Mouse (Mus musculus): ENCODE data around the gene Gpr162. TPM values are rescaled to one million over a fixed set of nuclear protein-coding genes. Genes with fewer than 3 reads are reported as not detected.

Gene Gpr162
- polyA plus RNA-seq, 1 experiment from 2014 or later: 1.2 TPM

GRCm38 (mm10) chr6:124866560-124866959 is 2.8 kb upstream of the Gpr162 start:
- ATAC-seq (ENCODE audit: insufficient read depth, low FRiP score, low read depth): no peak
- Histone ChIP-seq H3K27ac (no peak overlapping the region), H3K36me3 (no peaks in the 10 kb centered on the region), H3K4me2 (no peak overlapping the region), H3K4me1 (peaks cover 15% of the 10 kb centered on the region), H3K4me3 (replicated peaks) (no peak overlapping the region), H3K9me3 (no peaks in the 10 kb centered on the region), H3K27me3 (replicated peaks) (peaks cover 8% of the 10 kb centered on the region; the same call in 1 of the 2 replicates), H3K9ac (no peak overlapping the region)
- WGBS: 69% methylated on average over 6 of the region's 7 CpGs

GRCm38 (mm10) chr6:124865766-124866362 is 2.1 kb upstream of the Gpr162 start:
- Histone ChIP-seq H3K9ac (no peak overlapping the region), H3K4me2 (no peak overlapping the region), H3K4me3 (replicated peaks) (no peak overlapping the region), H3K27ac (no peak overlapping the region), H3K4me1 (peaks cover 15% of the 10 kb centered on the region), H3K9me3 (no peaks in the 10 kb centered on the region), H3K36me3 (no peaks in the 10 kb centered on the region), H3K27me3 (replicated peaks) (peaks cover 8% of the 10 kb centered on the region; the same call in 1 of the 2 replicates)
- ATAC-seq (ENCODE audit: insufficient read depth, low FRiP score, low read depth): no peak
- 47% methylated on average over 18 of the region's 18 CpGs for WGBS

DNA sequence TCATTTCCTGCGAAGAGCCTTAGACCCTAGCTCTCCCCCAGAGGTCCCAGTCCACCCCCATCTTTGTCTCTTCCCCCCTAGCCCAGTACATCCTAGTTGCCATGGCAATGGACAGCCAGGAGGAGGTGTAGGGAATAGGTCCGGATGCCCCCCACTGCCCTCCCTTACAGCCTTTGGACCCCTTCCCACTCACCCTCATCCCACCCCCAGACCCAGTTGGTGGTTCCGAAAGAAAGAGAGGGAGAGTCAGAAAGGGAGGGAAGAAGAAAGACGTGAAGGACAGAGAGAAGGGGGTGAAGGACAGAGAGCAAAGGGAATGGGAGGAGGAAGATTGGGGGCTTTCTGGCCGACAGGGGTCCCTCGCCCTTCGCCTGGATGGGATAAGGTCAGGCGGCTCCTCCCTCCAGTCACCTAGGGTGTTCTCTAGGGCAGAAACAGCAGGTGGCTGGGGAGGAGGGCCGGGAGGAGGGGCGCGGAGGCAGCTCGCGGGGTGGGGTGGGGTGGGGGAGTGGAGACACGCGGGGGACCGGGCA is 592 bp downstream of the Gpr162 start:
- Histone ChIP-seq H3K9me3 (no peaks in the 10 kb centered on the region), H3K9ac (no peak overlapping the region), H3K27me3 (replicated peaks) (peaks cover 20% of the 10 kb centered on the region), H3K36me3 (no peaks in the 10 kb centered on the region), H3K4me2 (peak overlapping the region; percentile 86), H3K4me1 (peaks cover 24% of the 10 kb centered on the region), H3K4me3 (replicated peaks) (peak overlapping the region; percentile 50), H3K27ac (no peak overlapping the region)
- ATAC-seq (ENCODE audit: insufficient read depth, low FRiP score, low read depth): peak; percentile 32; the same call in 1 of the 2 replicates
- WGBS: 2% methylated on average over 8 of the region's 16 CpGs

DNA sequence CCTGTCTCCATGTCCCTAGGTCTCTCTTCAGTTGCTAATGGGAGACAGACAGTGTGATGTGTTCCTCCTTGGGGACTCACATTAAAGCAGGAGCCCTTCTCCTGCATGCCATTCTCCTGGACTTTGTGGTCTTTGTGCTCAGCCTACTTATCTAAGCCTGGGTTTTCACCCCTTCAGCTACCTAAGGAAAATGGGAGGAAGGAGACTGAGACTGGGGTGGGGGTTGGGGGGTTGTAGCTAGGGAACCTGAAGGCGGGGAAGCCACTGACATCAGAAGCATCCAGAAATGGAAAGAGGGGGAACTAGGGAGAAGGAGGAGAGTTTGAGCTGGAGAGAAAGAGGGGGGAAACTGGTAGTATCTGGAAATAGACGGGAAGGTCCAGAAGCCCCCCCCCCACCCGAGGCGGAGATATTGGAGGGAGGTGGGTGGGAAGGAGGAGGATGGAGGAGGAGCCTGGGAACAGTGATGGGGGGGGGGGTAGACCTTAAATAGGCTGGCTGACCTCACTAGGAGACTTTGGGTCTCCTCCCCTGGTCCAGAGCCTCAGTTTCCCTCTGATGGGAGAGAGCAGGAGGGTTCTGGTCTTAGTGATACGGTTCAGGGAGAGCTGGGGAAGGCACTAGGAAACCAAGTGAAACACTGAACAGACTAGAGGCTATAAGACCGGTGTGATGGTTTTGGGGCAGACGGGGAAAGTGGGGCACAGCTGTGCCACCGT is 1.2 kb downstream of the Gpr162 start:
- H3K9me3 ChIP-seq: no peaks in the 10 kb centered on the region
- peak overlapping the region; percentile 86 for H3K4me2 ChIP-seq
- H3K9ac ChIP-seq: no peak overlapping the region
- ATAC-seq (ENCODE audit: insufficient read depth, low FRiP score, low read depth): no peak
- no peaks in the 10 kb centered on the region for H3K36me3 ChIP-seq
- H3K4me1 ChIP-seq: peaks cover 30% of the 10 kb centered on the region
- peak overlapping the region; percentile 50; the same call in 1 of the 2 replicates for H3K4me3 ChIP-seq (replicated peaks)
- H3K27ac ChIP-seq: no peak overlapping the region
- H3K27me3 ChIP-seq (replicated peaks): peaks cover 20% of the 10 kb centered on the region
- 13% methylated on average over 8 of the region's 8 CpGs for WGBS

DNA sequence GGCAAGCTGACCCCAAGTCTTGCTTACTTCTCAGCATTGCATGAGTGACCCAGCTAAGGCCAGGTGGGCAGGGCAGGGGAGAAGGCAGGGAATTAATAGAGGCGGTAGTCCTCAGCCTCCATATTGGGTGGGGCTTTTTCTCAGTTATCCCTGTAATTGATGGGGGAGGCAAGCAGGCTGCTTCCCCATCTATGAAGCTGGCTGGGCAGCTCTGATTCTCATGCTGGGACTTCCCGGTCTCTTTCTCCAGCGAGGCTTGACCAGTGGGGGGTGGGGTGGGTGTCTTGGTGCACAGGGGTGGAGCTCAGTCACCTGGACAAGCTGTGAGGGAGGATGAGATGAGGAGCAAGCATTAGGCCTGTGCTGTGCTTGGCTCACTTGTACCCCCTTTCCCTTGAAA is 2.0 kb downstream of the Gpr162 start:
- Histone ChIP-seq H3K4me2 (no peak overlapping the region), H3K27me3 (replicated peaks) (peaks cover 20% of the 10 kb centered on the region), H3K27ac (no peak overlapping the region), H3K9me3 (no peaks in the 10 kb centered on the region), H3K9ac (no peak overlapping the region), H3K36me3 (no peaks in the 10 kb centered on the region), H3K4me3 (replicated peaks) (no peak overlapping the region), H3K4me1 (peaks cover 30% of the 10 kb centered on the region)
- ATAC-seq (ENCODE audit: insufficient read depth, low FRiP score, low read depth): no peak
- whole genome bisulfite sequencing: 53% methylated on average over 3 of the region's 3 CpGs

- Histone ChIP-seq H3K27me3 (replicated peaks) (peaks cover 20% of the 10 kb centered on the region), H3K4me1 (peaks cover 30% of the 10 kb centered on the region), H3K4me2 (no peak overlapping the region), H3K9ac (no peak overlapping the region), H3K27ac (no peak overlapping the region), H3K36me3 (no peaks in the 10 kb centered on the region), H3K4me3 (replicated peaks) (no peak overlapping the region), H3K9me3 (no peaks in the 10 kb centered on the region)
- no peak for ATAC-seq (ENCODE audit: insufficient read depth, low FRiP score, low read depth)
- WGBS: 77% methylated on average over 19 of the region's 19 CpGs
These were observed 2.5 kb downstream of the Gpr162 start for GRCm38 (mm10) chr6:124861266-124861665.

- H3K4me3 ChIP-seq (replicated peaks): no peak overlapping the region
- H3K4me2 ChIP-seq: no peak overlapping the region
- H3K36me3 ChIP-seq: no peaks in the 10 kb centered on the region
- H3K27ac ChIP-seq: peak overlapping the region; percentile 5; the same call in 1 of the 2 replicates
- H3K9ac ChIP-seq: no peak overlapping the region
- H3K4me1 ChIP-seq: peaks cover 30% of the 10 kb centered on the region
- 83% methylated on average over 9 of the region's 9 CpGs for WGBS
- ATAC-seq (ENCODE audit: insufficient read depth, low FRiP score, low read depth): no peak
- H3K27me3 ChIP-seq (replicated peaks): peaks cover 20% of the 10 kb centered on the region
- H3K9me3 ChIP-seq: no peaks in the 10 kb centered on the region
These were observed 3.3 kb downstream of the Gpr162 start for GRCm38 (mm10) chr6:124860511-124860910.

DNA sequence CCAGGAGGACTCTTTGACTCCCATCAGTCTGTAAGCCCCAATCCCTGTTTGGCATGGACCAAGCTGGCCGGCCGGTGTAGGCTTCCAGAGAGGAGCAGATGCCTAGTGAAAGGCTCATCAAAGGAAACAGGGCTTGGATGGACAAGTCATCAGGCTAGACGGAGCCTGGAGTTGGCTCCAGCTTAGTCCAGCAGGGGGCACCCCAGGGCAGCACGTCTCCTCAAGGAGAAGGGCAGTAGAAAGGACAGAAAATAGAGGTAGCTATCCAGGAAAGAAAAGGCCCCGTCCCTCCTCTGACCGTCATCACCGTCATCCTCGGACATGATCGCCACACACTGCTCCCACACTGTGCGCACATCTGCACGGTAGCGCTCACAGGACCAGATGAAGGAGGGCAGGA is 4.1 kb downstream of the Gpr162 start:
- H3K4me3 ChIP-seq (replicated peaks): no peak overlapping the region
- no peaks in the 10 kb centered on the region for H3K36me3 ChIP-seq
- no peak overlapping the region for H3K4me2 ChIP-seq
- ATAC-seq (ENCODE audit: insufficient read depth, low FRiP score, low read depth): no peak; the same call in 1 of the 2 replicates
- WGBS: 9% methylated on average over 12 of the region's 12 CpGs
- H3K9me3 ChIP-seq: no peaks in the 10 kb centered on the region
- H3K9ac ChIP-seq: no peak overlapping the region
- H3K4me1 ChIP-seq: peaks cover 34% of the 10 kb centered on the region
- peaks cover 20% of the 10 kb centered on the region for H3K27me3 ChIP-seq (replicated peaks)
- 0 out of 2 replicates have a peak overlapping the region, but pooled peaks have one; percentile 5 for H3K27ac ChIP-seq

DNA sequence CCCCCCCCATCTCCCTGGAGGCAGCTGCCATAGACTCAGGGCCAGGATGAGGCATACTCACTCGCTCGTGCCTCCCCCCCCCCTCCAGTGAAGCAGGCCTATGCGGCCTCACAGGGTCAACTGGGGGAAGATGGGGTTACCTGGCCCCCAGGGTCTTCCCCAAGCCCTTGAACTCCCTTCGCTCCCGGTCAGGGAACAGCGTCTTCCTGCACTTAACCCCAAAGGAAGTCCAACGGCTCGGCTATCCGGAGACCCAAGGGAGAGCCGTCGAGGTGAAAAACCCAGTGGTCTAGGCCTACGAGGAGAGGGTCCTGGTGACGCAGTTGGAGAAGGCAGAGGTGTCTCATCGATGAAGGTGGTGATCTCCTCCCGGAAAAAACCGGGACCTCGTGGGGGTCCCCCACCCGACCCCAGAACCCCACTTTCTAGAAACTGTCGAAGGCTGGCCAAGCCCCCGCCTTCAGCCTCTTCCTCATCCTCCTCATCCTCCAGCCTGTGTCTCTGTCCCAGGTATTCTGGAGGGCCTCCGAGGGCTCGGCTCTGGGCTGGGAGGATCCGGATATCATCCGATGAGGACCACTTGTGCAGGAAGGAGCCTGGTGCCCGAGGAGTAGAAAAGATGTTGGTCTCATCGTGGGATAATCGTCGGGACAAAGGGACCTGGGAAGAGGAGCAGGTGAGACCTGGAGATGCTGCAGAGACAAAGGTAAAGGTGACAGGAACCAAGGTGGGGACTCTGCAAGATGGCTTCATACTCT is 5.0 kb downstream of the Gpr162 start:
- H3K9me3 ChIP-seq: no peaks in the 10 kb centered on the region
- no peaks in the 10 kb centered on the region for H3K36me3 ChIP-seq
- H3K4me3 ChIP-seq (replicated peaks): no peak overlapping the region
- no peak for ATAC-seq (ENCODE audit: insufficient read depth, low FRiP score, low read depth)
- H3K9ac ChIP-seq: no peak overlapping the region
- WGBS: 65% methylated on average over 28 of the region's 28 CpGs
- H3K27ac ChIP-seq: no peak overlapping the region
- peaks cover 20% of the 10 kb centered on the region for H3K27me3 ChIP-seq (replicated peaks)
- peaks cover 31% of the 10 kb centered on the region for H3K4me1 ChIP-seq
- H3K4me2 ChIP-seq: peak overlapping the region; percentile 92; the same call in 1 of the 2 replicates

DNA sequence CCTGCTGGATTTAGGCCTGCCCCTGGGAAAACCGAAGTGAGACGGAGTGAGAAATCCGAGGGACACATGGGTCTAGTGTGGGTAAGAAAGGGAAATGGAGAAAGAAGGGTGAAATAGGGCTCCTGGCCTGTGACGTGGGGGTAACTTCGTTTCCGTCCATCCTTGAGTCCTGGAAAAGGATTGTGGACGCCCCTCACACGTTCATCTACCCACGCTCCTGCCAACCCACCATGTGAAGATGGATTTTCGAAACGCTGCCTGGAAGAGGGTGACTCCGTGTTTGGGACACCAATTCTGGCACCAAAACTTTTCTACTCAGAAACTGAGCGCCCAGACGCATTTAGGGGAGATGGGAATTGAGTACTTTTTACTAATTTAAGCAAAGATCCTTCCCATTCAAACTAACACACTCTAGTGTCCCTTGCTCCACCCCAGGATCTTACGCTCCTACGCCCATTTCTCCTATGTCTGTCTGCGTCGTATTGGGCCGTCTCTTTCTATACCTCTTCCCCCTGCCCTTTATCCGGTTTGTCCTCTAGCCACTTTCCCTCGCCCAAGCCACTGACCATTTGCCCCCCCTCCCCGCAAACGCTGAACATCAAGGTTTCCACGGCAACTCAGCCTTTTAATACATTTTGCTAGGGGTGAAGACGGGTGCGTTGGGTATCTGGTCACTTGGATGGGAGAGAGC is 5.8 kb downstream of the Gpr162 start:
- WGBS: 30% methylated on average over 26 of the region's 26 CpGs
- H3K9me3 ChIP-seq: no peaks in the 10 kb centered on the region
- H3K4me2 ChIP-seq: peak overlapping the region; percentile 92
- H3K4me1 ChIP-seq: peaks cover 26% of the 10 kb centered on the region
- no peak overlapping the region for H3K9ac ChIP-seq
- peaks cover 17% of the 10 kb centered on the region for H3K27me3 ChIP-seq (replicated peaks)
- H3K27ac ChIP-seq: peak overlapping the region; percentile 95
- ATAC-seq (ENCODE audit: insufficient read depth, low FRiP score, low read depth): no peak
- no peaks in the 10 kb centered on the region for H3K36me3 ChIP-seq
- peak overlapping the region; percentile 82 for H3K4me3 ChIP-seq (replicated peaks)
